Mouse (Mus musculus): ENCODE data around the gene Dolk. TPM values are rescaled to one million over a fixed set of nuclear protein-coding genes. Genes with fewer than 3 reads are reported as not detected.

Dolk gene
- polyA plus RNA-seq, 1 experiment from 2014 or later, result 39.4 TPM

GRCm38 (mm10) chr2:30311481-30311880, 25.3 kb upstream of the Dolk start:
- Histone ChIP-seq H3K9ac (replicated peaks; ENCODE audit: low read depth, low read length) (no peak overlapping the region), H3K36me3 (ENCODE audit: control insufficient read depth, insufficient read depth, low read length) (peaks cover 75% of the 10 kb centered on the region), H3K4me1 (ENCODE audit: control insufficient read depth, insufficient read depth, low read length) (no peaks in the 10 kb centered on the region), H3K4me3 (ENCODE audit: low read depth, low read length) (no peak overlapping the region), H3K27me3 (ENCODE audit: control insufficient read depth, insufficient read depth, low read length) (no peaks in the 10 kb centered on the region), H3K27ac (ENCODE audit: low read depth, low read length) (no peak overlapping the region), H3K4me2 (ENCODE audit: low read depth, low read length) (no peak overlapping the region), H3K9me3 (ENCODE audit: control insufficient read depth, low read length) (no peaks in the 10 kb centered on the region)
- WGBS, result 96% methylated on average over 2 of the region's 2 CpGs
- no peak for ATAC-seq (ENCODE audit: low read depth)

- no peak overlapping the region for H3K27ac ChIP-seq (ENCODE audit: low read depth, low read length)
- no peaks in the 10 kb centered on the region for H3K27me3 ChIP-seq (ENCODE audit: control insufficient read depth, insufficient read depth, low read length)
- H3K4me3 ChIP-seq (ENCODE audit: low read depth, low read length), result no peak overlapping the region
- no peak for ATAC-seq (ENCODE audit: low read depth)
- WGBS, result 95% methylated on average over 3 of the region's 3 CpGs
- no peaks in the 10 kb centered on the region for H3K9me3 ChIP-seq (ENCODE audit: control insufficient read depth, low read length)
- no peaks in the 10 kb centered on the region for H3K4me1 ChIP-seq (ENCODE audit: control insufficient read depth, insufficient read depth, low read length)
- H3K36me3 ChIP-seq (ENCODE audit: control insufficient read depth, insufficient read depth, low read length), result peaks cover 75% of the 10 kb centered on the region
- H3K4me2 ChIP-seq (ENCODE audit: low read depth, low read length), result no peak overlapping the region
- H3K9ac ChIP-seq (replicated peaks; ENCODE audit: low read depth, low read length), result no peak overlapping the region
These were observed 23.2 kb upstream of the Dolk start for GRCm38 (mm10) chr2:30309351-30309750.

- Histone ChIP-seq H3K9ac (replicated peaks; ENCODE audit: low read depth, low read length) (no peak overlapping the region), H3K4me1 (ENCODE audit: control insufficient read depth, insufficient read depth, low read length) (no peaks in the 10 kb centered on the region), H3K27me3 (ENCODE audit: control insufficient read depth, insufficient read depth, low read length) (no peaks in the 10 kb centered on the region), H3K4me3 (ENCODE audit: low read depth, low read length) (no peak overlapping the region), H3K4me2 (ENCODE audit: low read depth, low read length) (no peak overlapping the region), H3K27ac (ENCODE audit: low read depth, low read length) (no peak overlapping the region), H3K36me3 (ENCODE audit: control insufficient read depth, insufficient read depth, low read length) (peaks cover 77% of the 10 kb centered on the region), H3K9me3 (ENCODE audit: control insufficient read depth, low read length) (no peaks in the 10 kb centered on the region)
- no peak for ATAC-seq (ENCODE audit: low read depth)
- WGBS, result 96% methylated on average over 7 of the region's 7 CpGs
These were observed 20.0 kb upstream of the Dolk start for GRCm38 (mm10) chr2:30306087-30306486.

- WGBS, result 91% methylated on average over 5 of the region's 5 CpGs
- H3K36me3 ChIP-seq (ENCODE audit: control insufficient read depth, insufficient read depth, low read length), result peaks cover 47% of the 10 kb centered on the region
These were observed 13.8 kb upstream of the Dolk start for GRCm38 (mm10) chr2:30299966-30300365.

GRCm38 (mm10) chr2:30299525-30299924, 13.4 kb upstream of the Dolk start:
- Histone ChIP-seq H3K27me3 (ENCODE audit: control insufficient read depth, insufficient read depth, low read length) (no peaks in the 10 kb centered on the region), H3K9ac (replicated peaks; ENCODE audit: low read depth, low read length) (no peak overlapping the region), H3K36me3 (ENCODE audit: control insufficient read depth, insufficient read depth, low read length) (peaks cover 43% of the 10 kb centered on the region), H3K4me2 (ENCODE audit: low read depth, low read length) (no peak overlapping the region), H3K4me3 (ENCODE audit: low read depth, low read length) (no peak overlapping the region), H3K9me3 (ENCODE audit: control insufficient read depth, low read length) (no peaks in the 10 kb centered on the region), H3K27ac (ENCODE audit: low read depth, low read length) (no peak overlapping the region), H3K4me1 (ENCODE audit: control insufficient read depth, insufficient read depth, low read length) (no peaks in the 10 kb centered on the region)
- 76% methylated on average over 3 of the region's 3 CpGs for WGBS
- no peak for ATAC-seq (ENCODE audit: low read depth)

More at GRCm38 (mm10) chr2:30299966-30300365, 13.8 kb upstream of the Dolk start:
- Histone ChIP-seq H3K9me3 (ENCODE audit: control insufficient read depth, low read length) (no peaks in the 10 kb centered on the region), H3K9ac (replicated peaks; ENCODE audit: low read depth, low read length) (no peak overlapping the region), H3K27ac (ENCODE audit: low read depth, low read length) (no peak overlapping the region), H3K27me3 (ENCODE audit: control insufficient read depth, insufficient read depth, low read length) (no peaks in the 10 kb centered on the region), H3K4me3 (ENCODE audit: low read depth, low read length) (no peak overlapping the region), H3K4me2 (ENCODE audit: low read depth, low read length) (no peak overlapping the region), H3K4me1 (ENCODE audit: control insufficient read depth, insufficient read depth, low read length) (no peaks in the 10 kb centered on the region)
- ATAC-seq (ENCODE audit: low read depth), result no peak

GRCm38 (mm10) chr2:30287027-30287373, 866 bp upstream of the Dolk start:
- no peaks in the 10 kb centered on the region for H3K27me3 ChIP-seq (ENCODE audit: control insufficient read depth, insufficient read depth, low read length)
- H3K36me3 ChIP-seq (ENCODE audit: control insufficient read depth, insufficient read depth, low read length), result no peaks in the 10 kb centered on the region
- H3K27ac ChIP-seq (ENCODE audit: low read depth, low read length), result no peak overlapping the region
- no peaks in the 10 kb centered on the region for H3K9me3 ChIP-seq (ENCODE audit: control insufficient read depth, low read length)
- no peak for ATAC-seq (ENCODE audit: low read depth)
- peak overlapping the region; percentile 89 for H3K4me2 ChIP-seq (ENCODE audit: low read depth, low read length)
- H3K9ac ChIP-seq (replicated peaks; ENCODE audit: low read depth, low read length), result peak overlapping the region; percentile 83
- peak overlapping the region; percentile 94 for H3K4me3 ChIP-seq (ENCODE audit: low read depth, low read length)
- peaks cover 14% of the 10 kb centered on the region for H3K4me1 ChIP-seq (ENCODE audit: control insufficient read depth, insufficient read depth, low read length)
- 1% methylated on average over 10 of the region's 10 CpGs for WGBS

- no peak overlapping the region; the same call in 1 of the 2 replicates for H3K27ac ChIP-seq (ENCODE audit: low read depth, low read length)
- peak overlapping the region; percentile 83 for H3K9ac ChIP-seq (replicated peaks; ENCODE audit: low read depth, low read length)
- peak overlapping the region; percentile 95 for H3K4me2 ChIP-seq (ENCODE audit: low read depth, low read length)
- ATAC-seq (ENCODE audit: low read depth), result peak; percentile 72
- WGBS, result 17% methylated on average over 38 of the region's 38 CpGs
- H3K36me3 ChIP-seq (ENCODE audit: control insufficient read depth, insufficient read depth, low read length), result no peaks in the 10 kb centered on the region
- H3K4me3 ChIP-seq (ENCODE audit: low read depth, low read length), result peak overlapping the region; percentile 94
- H3K4me1 ChIP-seq (ENCODE audit: control insufficient read depth, insufficient read depth, low read length), result peaks cover 14% of the 10 kb centered on the region
- no peaks in the 10 kb centered on the region for H3K9me3 ChIP-seq (ENCODE audit: control insufficient read depth, low read length)
- no peaks in the 10 kb centered on the region for H3K27me3 ChIP-seq (ENCODE audit: control insufficient read depth, insufficient read depth, low read length)
These were observed 535 bp downstream of the Dolk start for GRCm38 (mm10) chr2:30285416-30286181.

- Histone ChIP-seq H3K27me3 (ENCODE audit: control insufficient read depth, insufficient read depth, low read length) (no peaks in the 10 kb centered on the region), H3K4me1 (ENCODE audit: control insufficient read depth, insufficient read depth, low read length) (peaks cover 14% of the 10 kb centered on the region), H3K4me3 (ENCODE audit: low read depth, low read length) (peak overlapping the region; percentile 94; the same call in 1 of the 2 replicates), H3K4me2 (ENCODE audit: low read depth, low read length) (peak overlapping the region; percentile 95), H3K36me3 (ENCODE audit: control insufficient read depth, insufficient read depth, low read length) (no peaks in the 10 kb centered on the region), H3K9ac (replicated peaks; ENCODE audit: low read depth, low read length) (no peak overlapping the region), H3K27ac (ENCODE audit: low read depth, low read length) (no peak overlapping the region), H3K9me3 (ENCODE audit: control insufficient read depth, low read length) (no peaks in the 10 kb centered on the region)
- 89% methylated on average over 5 of the region's 5 CpGs for WGBS
- ATAC-seq (ENCODE audit: low read depth), result no peak
These were observed 1.1 kb downstream of the Dolk start for GRCm38 (mm10) chr2:30285004-30285403.

GRCm38 (mm10) chr2:30283193-30283592, 2.9 kb downstream of the Dolk start:
- Histone ChIP-seq H3K27me3 (ENCODE audit: control insufficient read depth, insufficient read depth, low read length) (no peaks in the 10 kb centered on the region), H3K4me1 (ENCODE audit: control insufficient read depth, insufficient read depth, low read length) (peaks cover 14% of the 10 kb centered on the region), H3K27ac (ENCODE audit: low read depth, low read length) (no peak overlapping the region), H3K4me2 (ENCODE audit: low read depth, low read length) (no peak overlapping the region), H3K9ac (replicated peaks; ENCODE audit: low read depth, low read length) (no peak overlapping the region), H3K4me3 (ENCODE audit: low read depth, low read length) (no peak overlapping the region), H3K36me3 (ENCODE audit: control insufficient read depth, insufficient read depth, low read length) (no peaks in the 10 kb centered on the region), H3K9me3 (ENCODE audit: control insufficient read depth, low read length) (no peaks in the 10 kb centered on the region)
- ATAC-seq (ENCODE audit: low read depth), result no peak
- whole genome bisulfite sequencing, result 91% methylated on average over 2 of the region's 2 CpGs
